Mouse (Mus musculus) lung, postnatal 0 days (tissue): ENCODE results near the gene Sh3pxd2a.

Experiments used
- CTCF ChIP-seq: IDR thresholded peaks from 2 replicates; pipeline ENCODE4 v1.5.1; 2016; ENCODE audit warnings: antibody characterized with exemption, mild to moderate bottlenecking
- EP300 ChIP-seq: IDR thresholded peaks from 2 replicates; pipeline ENCODE4 v1.6.1; 2016; ENCODE audit warnings: antibody characterized with exemption, mild to moderate bottlenecking, control low read depth

DNA sequence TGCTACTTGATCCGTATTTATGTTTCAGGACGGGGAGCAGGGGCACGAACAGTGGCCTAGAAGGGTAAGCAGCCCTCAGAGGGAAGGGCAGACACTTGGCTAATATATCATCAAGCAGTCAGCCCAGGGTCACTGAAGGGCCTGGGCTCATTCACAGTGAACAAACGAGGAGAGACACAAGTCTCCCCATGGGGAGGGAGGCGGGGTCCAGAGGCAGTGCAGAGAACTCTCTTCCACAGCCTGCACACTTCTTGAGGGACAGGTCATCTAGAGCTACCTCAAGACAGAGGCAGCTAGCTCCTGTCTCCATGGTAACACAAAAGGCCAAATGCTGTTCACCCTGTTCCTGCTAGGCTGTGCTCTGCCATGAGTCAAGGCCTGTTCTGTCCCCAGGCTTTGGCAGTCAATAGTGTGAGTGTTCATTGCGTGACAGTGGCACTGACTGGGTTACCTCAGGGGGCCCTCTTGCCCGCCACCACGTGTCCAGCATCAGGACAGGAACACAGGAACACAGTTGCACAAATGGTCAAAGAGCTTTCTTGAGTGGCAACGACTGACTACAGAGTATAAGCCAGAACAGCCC lies 101.0 kb downstream of the Sh3pxd2a start:
- TF ChIP-seq CTCF = no peak
- TF ChIP-seq EP300 = no peak
